Mouse (Mus musculus): Measurements from ENCODE around the gene Draxin.

DNA sequence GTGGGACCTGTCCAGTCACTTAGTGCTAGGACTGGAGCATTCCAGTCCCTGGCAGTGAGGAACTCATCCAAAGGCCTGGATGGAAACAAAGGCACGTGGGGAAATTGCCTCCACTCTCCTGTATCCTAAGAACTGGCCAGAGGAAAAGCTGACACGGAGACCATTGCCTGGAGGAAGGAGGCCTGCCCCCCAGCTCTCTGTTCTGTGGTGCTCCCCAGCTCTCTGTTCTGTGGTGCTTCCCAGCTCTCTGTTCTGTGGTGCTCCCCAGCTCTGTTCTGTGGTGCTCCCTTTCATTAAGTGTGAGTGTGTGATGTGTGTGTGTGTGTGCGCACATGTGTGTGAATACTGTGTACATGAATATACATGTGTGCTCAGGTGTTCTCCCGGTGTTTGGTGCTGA, 35.4 kb downstream of the Draxin start:
- TF ChIP-seq CTCF (IDR thresholded peaks at IDR 0.05) = no peak
- no peak for TF ChIP-seq EP300 (IDR thresholded peaks at IDR 0.05; ENCODE audit: insufficient read depth, low read depth, low read length)
